Mouse (Mus musculus) spleen, postnatal 14 days (tissue): ENCODE results near the gene Fdxr.

Source experiments
- DNase-seq, 2 experiments: peaks; one replicate each; pipeline ENCODE4 v3.0.0; 2021 to 2022; ENCODE audit warnings: low spot score in 2 of 2

Fdxr gene

GRCm38 (mm10) chr11:115290314-115290713 is 13.5 kb upstream of the Fdxr start:
- no peak for DNase-seq

DNA sequence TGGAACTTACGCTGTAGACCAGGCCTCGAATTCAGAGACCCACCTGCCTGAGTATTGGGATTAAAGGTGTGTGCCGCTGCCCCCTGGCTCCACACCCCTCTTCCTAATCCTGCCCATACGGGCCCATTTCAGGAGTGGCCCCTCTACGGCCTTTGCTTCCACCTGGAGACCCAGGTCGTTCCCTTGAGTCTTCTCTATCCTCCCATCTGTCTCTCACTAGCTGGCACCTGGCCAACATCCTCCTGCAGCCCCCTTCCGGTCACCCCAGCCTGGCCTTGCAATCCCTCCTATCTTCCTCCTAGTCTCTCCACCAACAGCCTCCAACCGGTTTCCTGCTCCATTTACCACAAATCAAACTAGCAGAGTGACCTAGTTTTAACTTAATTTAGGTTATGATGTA is 13.0 kb upstream of the Fdxr start:
- no peak for DNase-seq

DNA sequence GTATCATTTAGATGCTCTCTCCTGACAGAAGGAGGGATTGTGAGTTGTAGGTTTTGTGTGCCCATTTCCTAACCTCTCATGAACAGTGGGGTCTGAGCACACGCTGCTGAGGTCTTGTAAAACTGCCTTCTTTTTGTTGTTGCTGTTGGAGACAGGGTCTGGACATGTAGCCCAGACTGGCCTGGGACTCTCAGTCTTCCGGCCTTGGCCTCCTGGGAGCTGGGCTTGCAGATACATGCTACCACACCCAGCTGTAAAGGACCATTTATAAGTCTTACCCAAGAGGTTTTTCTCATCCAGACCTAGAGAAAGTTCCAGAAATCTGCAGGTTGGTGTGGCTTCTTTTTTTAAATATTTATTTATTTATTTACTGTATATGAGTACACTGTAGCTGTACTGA is 11.5 kb upstream of the Fdxr start:
- no peak for DNase-seq

- DNase-seq = no peak
Observed at GRCm38 (mm10) chr11:115287386-115287785, 10.5 kb upstream of the Fdxr start.

- no peak for DNase-seq
Observed at GRCm38 (mm10) chr11:115286201-115286993, 9.5 kb upstream of the Fdxr start.

GRCm38 (mm10) chr11:115285282-115285681 is 8.4 kb upstream of the Fdxr start:
- no peak for DNase-seq

DNA sequence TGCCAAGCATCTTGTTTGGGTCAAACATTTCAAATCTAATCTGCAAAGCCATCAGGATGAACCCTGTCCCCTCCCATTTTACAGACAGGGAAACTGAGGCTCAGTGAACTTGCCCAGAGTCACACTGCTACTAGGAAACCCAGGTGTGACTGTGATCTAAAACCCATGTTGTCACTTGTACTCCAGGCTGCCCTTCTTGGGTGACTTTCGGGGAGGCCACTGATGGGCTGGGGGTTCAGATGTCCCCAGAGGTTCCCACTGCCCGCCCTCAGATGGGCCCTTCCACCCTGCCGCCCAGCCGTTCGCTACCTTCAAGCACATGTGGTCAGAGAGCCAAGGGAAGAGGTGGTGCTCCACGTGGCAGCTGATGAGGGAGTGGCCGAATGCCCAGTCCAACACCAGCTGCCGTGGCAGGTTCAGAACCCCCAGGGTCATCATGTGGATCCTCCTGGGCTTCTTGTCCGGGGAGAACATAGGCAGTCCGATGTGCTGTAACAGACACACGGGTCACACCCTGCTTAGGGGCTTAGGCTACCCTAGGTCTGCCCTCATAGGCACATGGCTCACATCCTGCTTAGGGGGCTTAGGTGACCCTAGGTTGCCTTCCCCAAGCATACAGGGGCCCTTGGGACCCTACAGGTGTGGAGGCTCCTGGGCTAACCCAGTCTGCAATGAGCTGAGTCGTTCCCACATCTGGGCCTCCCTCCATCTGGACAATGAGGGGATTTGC is 7.2 kb upstream of the Fdxr start:
- no peak for DNase-seq

DNA sequence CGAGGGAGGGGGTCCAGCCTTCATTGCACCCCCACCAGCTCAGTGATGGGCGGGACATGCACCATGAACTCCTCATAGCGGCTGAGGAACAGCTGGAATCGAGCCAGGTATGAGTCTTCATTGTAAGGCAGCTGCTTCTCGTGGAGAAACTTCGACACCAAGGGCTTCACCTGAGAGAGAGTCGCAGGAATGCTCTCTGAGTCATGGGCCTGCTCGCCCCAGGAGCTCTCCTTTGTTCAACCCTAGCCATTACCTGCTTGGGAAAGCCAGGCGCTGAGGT is 6.6 kb upstream of the Fdxr start:
- DNase-seq = no peak

DNA sequence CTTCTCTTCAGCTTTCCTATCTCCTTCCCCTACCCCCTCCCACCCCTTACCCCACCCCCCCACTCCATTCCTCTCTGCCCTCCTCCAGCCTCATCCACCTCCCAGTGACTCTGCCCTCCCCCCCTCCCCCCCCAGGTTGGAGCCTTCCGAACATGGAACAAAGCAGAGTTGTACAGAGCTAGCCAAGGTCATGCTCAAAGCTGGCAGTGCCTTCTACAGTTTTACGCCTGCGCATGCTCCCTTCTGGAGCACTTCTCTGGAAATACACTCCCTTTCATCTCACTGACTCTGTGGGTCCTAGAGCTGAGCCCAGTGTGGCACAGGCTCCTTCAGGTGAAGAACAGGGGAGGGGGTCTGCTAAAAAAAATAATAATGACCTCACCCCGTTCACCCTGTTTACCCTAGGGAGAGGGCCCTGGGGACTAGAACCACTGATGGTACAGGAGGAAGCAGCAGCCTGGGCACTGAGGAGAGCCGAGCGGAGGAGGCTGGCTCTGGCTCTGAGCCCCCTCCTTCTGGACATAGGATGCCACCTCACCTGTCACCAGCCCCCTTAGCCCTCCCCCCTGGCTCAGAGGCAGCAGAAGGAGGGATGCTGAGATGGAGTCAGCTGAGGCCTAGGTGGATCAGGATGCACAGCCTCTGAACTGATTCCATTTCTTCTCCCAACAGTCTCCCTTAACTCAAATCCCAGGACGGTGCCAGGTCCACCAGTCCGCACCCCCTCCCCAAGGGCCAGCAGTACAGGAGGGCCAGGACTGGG is 6.1 kb upstream of the Fdxr start:
- no peak for DNase-seq

DNA sequence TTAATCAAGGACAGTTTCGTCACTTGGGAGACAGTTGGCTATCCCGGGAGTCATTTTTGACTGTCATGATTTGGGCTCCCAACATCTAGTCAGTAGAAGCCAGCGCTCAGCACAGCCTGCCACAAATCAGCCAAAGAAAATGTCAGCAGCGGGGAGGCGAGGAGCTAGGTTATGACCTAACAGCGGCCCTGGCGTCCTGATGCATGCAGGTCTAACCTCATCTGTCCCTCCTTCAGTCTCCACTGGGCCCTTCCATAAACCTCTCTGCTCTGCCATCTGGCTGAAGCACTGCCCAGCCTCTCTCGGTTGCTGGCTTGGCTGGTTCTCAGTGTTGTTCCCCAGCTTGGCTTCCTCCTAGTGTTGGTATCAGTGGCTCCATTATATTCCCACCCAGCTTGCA is 5.4 kb upstream of the Fdxr start:
- no peak for DNase-seq

DNA sequence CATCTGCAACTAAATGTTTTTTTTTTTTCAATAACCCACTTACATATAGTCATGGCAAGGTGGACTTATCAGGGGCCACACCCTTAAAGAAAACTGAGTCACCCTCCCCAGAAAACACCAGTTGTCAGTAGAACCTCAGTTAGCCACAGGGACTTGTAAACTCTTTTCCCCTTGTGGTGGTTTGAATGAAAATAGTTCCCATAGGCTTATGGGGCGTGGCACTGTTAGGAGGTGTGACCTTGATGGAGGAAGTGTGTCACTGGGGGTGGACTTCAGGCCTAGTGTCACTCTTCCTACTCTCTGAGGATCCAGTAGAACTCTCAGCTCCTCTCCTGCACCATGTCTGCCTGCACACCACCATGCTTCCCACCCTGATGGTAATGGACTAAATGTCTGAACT is 2.9 kb upstream of the Fdxr start:
- no peak for DNase-seq

- no peak for DNase-seq
Observed at GRCm38 (mm10) chr11:115278176-115278575, 1.3 kb upstream of the Fdxr start.

DNA sequence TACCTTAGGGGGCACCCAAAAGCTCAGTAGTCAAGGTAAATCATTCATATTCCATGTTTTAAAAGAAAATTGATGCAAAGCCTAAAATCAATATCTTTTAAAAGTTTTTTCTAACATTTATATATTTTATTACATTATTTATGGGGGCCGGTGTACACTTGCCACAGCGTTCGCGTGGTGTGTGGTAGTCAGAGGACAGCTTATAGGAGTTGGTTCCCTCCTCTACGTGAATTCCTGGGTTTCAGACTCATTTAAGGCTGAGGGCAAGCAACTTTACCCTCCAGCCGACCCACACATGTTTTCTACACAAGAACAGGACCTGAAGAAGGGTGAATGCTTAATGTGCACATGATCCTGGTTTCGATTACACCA is 740 bp upstream of the Fdxr start:
- no peak for DNase-seq

DNA sequence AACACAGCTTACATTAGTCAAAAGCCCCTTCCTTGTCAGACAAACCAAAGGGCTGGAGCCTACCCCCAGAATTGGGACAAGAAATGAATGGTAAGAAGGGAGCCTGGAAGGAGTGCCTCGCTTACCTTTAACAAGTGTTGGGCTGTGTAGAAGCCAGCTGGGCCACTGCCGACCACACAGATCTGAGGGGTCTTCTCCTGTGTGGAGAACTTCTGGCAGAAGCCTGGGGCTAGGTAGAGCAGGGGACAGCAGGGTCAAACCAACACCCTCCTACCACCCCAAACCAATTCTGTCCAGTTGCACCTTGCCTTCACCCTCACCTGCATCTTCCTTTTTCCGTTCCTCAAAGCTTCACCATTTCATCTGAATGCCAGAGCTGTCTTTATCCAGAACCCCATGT is 896 bp downstream of the Fdxr start:
- no peak for DNase-seq

DNA sequence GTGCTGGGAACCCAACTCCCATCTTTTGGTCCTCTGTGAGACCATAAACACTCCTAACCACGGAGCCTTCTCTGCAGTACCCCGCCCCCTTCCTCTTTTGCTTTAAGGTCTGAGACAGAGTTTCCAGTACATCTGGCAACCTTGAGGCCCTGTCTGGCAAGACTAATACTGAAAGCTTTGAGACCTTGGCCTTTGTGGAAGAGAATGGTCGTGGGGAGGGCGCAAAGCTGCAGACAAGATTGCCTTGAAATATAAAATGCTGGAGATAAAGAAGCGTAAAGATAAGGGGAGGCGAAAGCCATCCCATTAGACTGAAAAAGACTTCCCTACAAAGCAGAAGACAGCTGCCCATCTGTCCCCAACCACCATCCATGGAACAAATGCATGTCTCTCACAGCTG is 1.3 kb downstream of the Fdxr start:
- DNase-seq = no peak

DNA sequence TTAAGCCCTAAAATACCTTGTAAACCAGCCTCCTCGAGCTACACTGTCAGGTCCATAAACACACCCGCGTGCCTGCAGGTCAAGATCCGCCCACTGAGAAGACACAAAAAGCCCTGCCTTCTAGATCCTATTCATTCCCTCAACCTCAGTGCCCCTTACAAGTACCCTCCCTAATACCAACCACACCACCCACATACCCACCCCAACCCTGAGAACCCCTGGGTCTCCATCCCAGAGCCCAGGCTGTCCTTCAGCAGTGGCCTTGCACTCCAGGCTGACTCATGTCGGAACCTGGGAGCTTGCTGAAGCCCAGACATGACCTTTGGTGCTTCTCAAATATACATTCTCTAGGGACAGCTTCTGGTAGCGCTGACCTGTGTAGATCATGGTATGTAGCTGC is 2.1 kb downstream of the Fdxr start:
- no peak for DNase-seq

- no peak for DNase-seq
Observed at GRCm38 (mm10) chr11:115274178-115274577, 2.7 kb downstream of the Fdxr start.

DNA sequence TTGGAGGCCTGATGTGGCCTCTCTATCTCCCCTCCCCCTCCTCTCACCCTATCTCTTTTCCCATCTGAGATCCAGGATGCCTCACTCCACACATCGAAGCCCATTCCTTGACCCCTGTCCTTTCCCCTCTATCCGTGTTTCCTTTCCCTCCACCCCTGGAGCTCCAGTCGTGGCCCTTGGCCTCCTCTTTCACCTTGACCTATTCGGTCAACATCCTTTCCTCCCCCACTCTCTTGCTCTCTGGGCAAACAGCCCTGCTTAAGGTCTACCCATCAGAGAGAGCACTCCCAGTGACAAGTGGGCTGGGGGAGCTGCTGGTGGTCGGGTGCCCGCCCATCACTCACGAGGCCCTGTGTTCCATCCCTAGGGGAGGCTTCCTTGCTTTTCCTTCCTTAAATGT is 3.1 kb downstream of the Fdxr start:
- no peak for DNase-seq

DNA sequence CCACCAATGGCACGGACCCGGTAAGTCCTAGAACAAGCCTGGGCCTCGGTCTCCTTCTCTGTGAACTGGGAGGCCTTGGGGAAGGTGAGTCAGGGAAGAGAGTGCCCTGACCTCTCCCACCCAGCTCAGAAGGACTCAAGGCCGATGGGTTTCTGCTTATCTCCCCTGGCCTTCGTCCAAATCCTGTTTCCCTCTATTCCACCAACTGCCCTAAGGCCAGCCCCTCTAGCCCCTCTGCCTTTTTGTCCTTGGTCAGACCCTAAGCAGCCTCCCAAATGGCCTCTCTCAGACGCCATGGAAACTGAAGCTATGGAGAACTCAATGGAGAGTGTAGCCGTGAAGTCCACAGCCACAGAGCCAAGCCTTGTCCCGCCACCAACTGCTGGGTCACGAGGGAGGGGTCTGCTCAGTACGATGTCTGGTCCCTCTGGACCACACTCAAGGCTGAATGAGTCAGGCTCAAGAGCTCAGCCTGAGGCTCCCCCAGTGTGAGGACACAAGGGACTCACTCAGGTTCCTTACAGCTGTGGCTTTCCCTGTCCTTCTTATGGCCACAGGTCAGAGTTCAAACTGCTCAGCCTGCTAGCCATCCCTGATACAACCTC is 3.9 kb downstream of the Fdxr start:
- no peak for DNase-seq

DNA sequence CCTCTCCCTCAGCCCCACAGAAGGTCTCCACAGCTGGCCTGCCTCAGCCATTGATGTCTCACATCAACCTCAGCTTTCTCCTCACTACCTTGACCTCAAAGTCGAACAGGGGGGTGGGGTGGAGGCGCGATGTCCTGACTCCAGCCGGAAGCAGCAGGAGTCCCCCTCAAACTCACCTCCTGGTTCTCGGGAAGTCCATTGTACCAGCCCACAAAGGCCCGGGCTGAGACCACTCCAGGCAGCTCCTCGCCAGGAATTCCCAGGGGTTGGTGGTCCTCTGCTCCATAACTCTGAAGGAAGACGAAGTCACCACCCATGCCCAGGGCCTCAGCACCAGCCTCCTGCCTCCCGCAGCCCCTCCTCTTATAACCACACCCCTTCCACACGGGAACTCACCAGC is 5.4 kb downstream of the Fdxr start:
- DNase-seq = no peak

DNA sequence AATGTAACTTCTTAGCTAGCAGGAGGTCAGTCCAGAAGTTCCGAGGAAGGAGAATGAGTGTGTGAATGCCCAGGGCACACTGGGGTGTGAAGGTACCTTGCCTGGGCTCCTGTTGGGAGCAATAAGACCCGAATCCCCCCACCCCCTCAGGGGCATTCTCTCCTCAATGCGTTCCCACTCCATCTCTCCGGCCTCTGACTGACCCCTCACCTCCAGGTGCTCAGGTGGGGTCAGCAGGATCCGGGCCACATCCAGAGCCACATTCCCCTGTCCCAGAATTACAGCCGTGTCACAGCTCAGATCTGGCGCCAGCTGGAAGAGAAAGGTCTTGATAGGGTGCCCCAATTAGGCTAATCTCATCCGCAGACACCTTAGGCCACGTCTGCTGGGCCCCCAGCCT is 5.8 kb downstream of the Fdxr start:
- no peak for DNase-seq

DNA sequence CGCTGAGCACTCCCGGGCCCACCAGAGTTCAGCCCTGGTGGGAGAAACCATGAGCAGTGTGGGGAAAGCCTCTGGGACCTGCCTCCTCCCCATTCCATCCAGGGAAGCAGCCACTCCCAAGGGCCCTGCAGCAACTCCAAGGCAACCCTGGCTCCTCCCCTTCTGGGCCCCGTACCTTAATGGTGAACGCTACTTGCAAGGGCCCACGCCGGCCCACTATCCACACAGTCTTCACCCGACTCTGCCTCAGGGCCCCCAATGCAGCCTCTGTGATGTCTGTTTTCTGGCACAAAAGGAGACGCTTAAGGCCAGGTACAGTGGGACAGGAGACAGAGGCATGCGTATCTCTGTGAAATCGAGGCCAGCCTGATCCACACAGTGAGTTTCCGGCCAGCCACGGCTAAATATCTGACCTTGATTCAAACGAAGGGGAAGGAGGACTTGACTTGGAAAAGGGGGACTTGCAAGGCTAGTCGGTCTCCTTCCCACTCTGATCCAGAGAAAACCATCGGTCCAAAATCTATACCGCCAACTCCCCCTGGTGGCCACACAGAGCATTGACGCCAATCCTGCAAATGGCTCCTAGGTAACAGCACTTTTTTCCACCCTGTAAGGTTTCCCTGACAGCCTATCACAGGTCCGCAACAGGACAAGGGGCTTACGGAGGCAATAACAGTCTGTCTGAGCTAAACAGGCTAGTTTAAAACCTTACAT is 6.5 kb downstream of the Fdxr start:
- peak in 1 of 2 experiments; percentile 47 for DNase-seq
